Mouse (Mus musculus) CH12.LX (cell line): ENCODE results near the gene Nup54. TPM values are rescaled to one million over a fixed set of nuclear protein-coding genes. Genes with fewer than 3 reads are reported as not detected.

Source experiments
- DNase-seq: peaks from one replicate; pipeline ENCODE4 v3.0.0-alpha.2; 2013; ENCODE audit errors: extremely low read depth
- H3K27ac ChIP-seq: 2 replicates; pipeline ENCODE4 v1.5.1; 2012; ENCODE audit warnings: low read depth, mild to moderate bottlenecking, control low read depth, moderate library complexity; ENCODE audit not compliant: insufficient read depth
- H3K27me3 ChIP-seq: replicated peaks from 2 replicates; pipeline ENCODE3; 2012; ENCODE audit warnings: inconsistent platforms
- H3K36me3 ChIP-seq, 2 experiments: replicated peaks in 1 of 2; 2 replicates each; pipeline versions ENCODE3 to v1.6.1; 2012; ENCODE audit warnings: inconsistent platforms in 1 of 2, low read length in 1 of 2, mild to moderate bottlenecking in 1 of 2, mixed read lengths in 1 of 2, moderate library complexity in 1 of 2; ENCODE audit not compliant: control insufficient read depth in 1 of 2, insufficient read depth in 1 of 2
- H3K4me1 ChIP-seq, 2 experiments: 2 replicates each; pipeline ENCODE4 v1.6.1; 2012; ENCODE audit warnings: inconsistent platforms in 1 of 2, moderate library complexity in 1 of 2; ENCODE audit not compliant: insufficient read depth in 2 of 2, control insufficient read depth in 1 of 2
- H3K4me2 ChIP-seq: 2 replicates; pipeline ENCODE4 v1.6.1; 2012; ENCODE audit warnings: low read depth, mild to moderate bottlenecking, control low read depth; ENCODE audit not compliant: poor library complexity, insufficient read depth, severe bottlenecking
- H3K4me3 ChIP-seq, 3 experiments: fragments of 150-350 bp in 1 of 3; sonication (generic) in 1 of 3; replicated peaks in 1 of 3; 2 replicates each; pipeline versions ENCODE3 to v1.5.1; 2011 to 2012; ENCODE audit warnings: low read depth in 2 of 3, low read length in 2 of 3, mild to moderate bottlenecking in 2 of 3, moderate library complexity in 2 of 3, control low read depth in 1 of 3, improper control_type of control experiment in 1 of 3, inconsistent platforms in 1 of 3, mixed read lengths in 1 of 3; ENCODE audit not compliant: poor library complexity in 1 of 3
- H3K79me2 ChIP-seq: replicated peaks from 2 replicates; pipeline ENCODE4 v1.6.1; 2012; ENCODE audit warnings: mild to moderate bottlenecking, moderate library complexity; ENCODE audit not compliant: control insufficient read depth, poor library complexity, insufficient read depth, severe bottlenecking; ENCODE audit errors: extremely low read depth
- H3K9ac ChIP-seq: 2 replicates; pipeline ENCODE4 v1.6.1; 2012; ENCODE audit warnings: low read depth, mild to moderate bottlenecking, control low read depth, moderate library complexity; ENCODE audit not compliant: insufficient read depth
- H3K9me3 ChIP-seq: replicated peaks from 2 replicates; pipeline ENCODE3; 2012; ENCODE audit warnings: low read length, inconsistent platforms, mixed read lengths
- CHD1 ChIP-seq: IDR thresholded peaks from 2 replicates; pipeline ENCODE4 v1.6.1; 2012; ENCODE audit warnings: low read depth, low read length, improper control_type of control experiment, inconsistent platforms
- CHD2 ChIP-seq: IDR thresholded peaks from 2 replicates; pipeline ENCODE4 v1.6.1; 2011; ENCODE audit warnings: low read length, improper control_type of control experiment
- E2F4 ChIP-seq: IDR thresholded peaks from 2 replicates; pipeline ENCODE4 v1.6.1; 2011; ENCODE audit warnings: low read depth, low read length, improper control_type of control experiment; ENCODE audit not compliant: insufficient replicate concordance
- ELF1 ChIP-seq: IDR thresholded peaks from 2 replicates; pipeline ENCODE4 v1.6.1; 2014; ENCODE audit warnings: low read depth, mild to moderate bottlenecking, inconsistent platforms, low read length, improper control_type of control experiment
- EP300 ChIP-seq: IDR thresholded peaks from 2 replicates; pipeline ENCODE4 v1.6.1; 2011; ENCODE audit warnings: low read length, improper control_type of control experiment
- GABPA ChIP-seq: IDR thresholded peaks from 2 replicates; pipeline ENCODE4 v1.6.1; 2012; ENCODE audit warnings: low read depth, low read length, improper control_type of control experiment, inconsistent platforms; ENCODE audit not compliant: insufficient replicate concordance
- JUND ChIP-seq: conservative IDR thresholded peaks from 2 replicates; pipeline ENCODE4 v1.6.1; 2011; ENCODE audit warnings: low read depth, low read length, improper control_type of control experiment
- MAFK ChIP-seq: IDR thresholded peaks from 2 replicates; pipeline ENCODE4 v1.6.1; 2011; ENCODE audit warnings: low read length, improper control_type of control experiment; ENCODE audit not compliant: insufficient replicate concordance
- MAX ChIP-seq: IDR thresholded peaks from 2 replicates; pipeline ENCODE4 v1.6.1; 2011; ENCODE audit warnings: low read length, improper control_type of control experiment
- MAZ ChIP-seq: IDR thresholded peaks from 2 replicates; pipeline ENCODE4 v1.6.1; 2012; ENCODE audit warnings: low read depth, mild to moderate bottlenecking, inconsistent platforms, low read length, improper control_type of control experiment, moderate library complexity
- MYC ChIP-seq: IDR thresholded peaks from 2 replicates; pipeline ENCODE4 v1.6.1; 2011; ENCODE audit warnings: low read depth, mild to moderate bottlenecking, improper control_type of control experiment, low read length
- RCOR1 ChIP-seq: conservative IDR thresholded peaks from 2 replicates; pipeline ENCODE4 v1.6.1; 2012; ENCODE audit warnings: low read depth, mild to moderate bottlenecking, inconsistent platforms, low read length, improper control_type of control experiment
- SMC3 ChIP-seq: IDR thresholded peaks from 2 replicates; pipeline ENCODE4 v1.6.1; 2011; ENCODE audit warnings: low read depth, low read length, improper control_type of control experiment
- UBTF ChIP-seq: IDR thresholded peaks from 2 replicates; pipeline ENCODE4 v1.6.1; 2012; ENCODE audit warnings: low read depth, mild to moderate bottlenecking, inconsistent platforms, low read length, improper control_type of control experiment, moderate library complexity
- USF1 ChIP-seq: IDR thresholded peaks from 2 replicates; pipeline ENCODE4 v1.6.1; 2014; ENCODE audit warnings: low read depth, mild to moderate bottlenecking, inconsistent platforms, low read length, improper control_type of control experiment
- ZKSCAN1 ChIP-seq: IDR thresholded peaks from 2 replicates; pipeline ENCODE4 v1.6.1; 2012; ENCODE audit warnings: low read depth, inconsistent platforms, low read length, improper control_type of control experiment, borderline replicate concordance
- ZNF384 ChIP-seq: IDR thresholded peaks from 2 replicates; pipeline ENCODE4 v1.6.1; 2012; ENCODE audit warnings: low read depth, low read length, improper control_type of control experiment, inconsistent platforms
- dilution Hi-C: fragments of 300-500 bp; cut with MboI; formaldehyde crosslinking; loops from 2 replicates; pipeline ENCODE4 v1.14.3; 2020; ENCODE audit warnings: low sequenced_read_pairs; ENCODE audit not compliant: extremely low pct_unique_long_range_greater_than_20kb, extremely low pct_ligation_motif_present
- in situ Hi-C: fragments of 300-500 bp; cut with MboI; formaldehyde crosslinking; loops from 3 replicates; pipeline ENCODE4 v1.14.3; 2019; ENCODE audit warnings: low sequenced_read_pairs, low pct_ligation_motif_present, low pct_unique_long_range_greater_than_20kb, mixed read lengths
- polyA plus RNA-seq: library from polyadenylated mRNA; unstranded; fragments of >175 nt; gene quantifications from 2 replicates; pipeline ENCODE4 v1.2.1, GENCODE M21; 2012; ENCODE audit warnings: low read depth; ENCODE audit not compliant: insufficient read length
- total RNA-seq, 2 experiments: library from RNA; depleted of rRNA; stranded (reverse); fragments of 300-350 nt in 1 of 2; fragments of >200 nt in 1 of 2; gene quantifications; 2 replicates each; pipeline ENCODE4 v1.2.3; 2012 to 2014

The Nup54 gene
- total and polyA plus RNA-seq, 3 experiments, result 41.9 to 90.5 (median 72.5) TPM

GRCm38 (mm10) chr5:92393863-92394262 is 41.2 kb downstream of the Nup54 start:
- no peaks in the 10 kb centered on the region for H3K36me3 ChIP-seq
- H3K9ac ChIP-seq, result no peak overlapping the region
- H3K4me3 ChIP-seq, result no peak overlapping the region
- DNase-seq, result no peak
- in situ Hi-C loops (no loop called here), dilution Hi-C loops (no loop called here)
- H3K4me2 ChIP-seq, result no peak overlapping the region
- H3K4me1 ChIP-seq, result peaks cover 0 to 6% of the 10 kb centered on the region in 2 experiments; a peak in 2 of 4 replicates
- no peak for TF ChIP-seq MAX
- TF ChIP-seq MAFK, result no peak
- no peak for TF ChIP-seq CHD2
- no peak for TF ChIP-seq RCOR1
- H3K27me3 ChIP-seq, result peaks cover 14% of the 10 kb centered on the region
- H3K27ac ChIP-seq, result no peak overlapping the region
- no peaks in the 10 kb centered on the region for H3K79me2 ChIP-seq
- H3K9me3 ChIP-seq, result no peaks in the 10 kb centered on the region

DNA sequence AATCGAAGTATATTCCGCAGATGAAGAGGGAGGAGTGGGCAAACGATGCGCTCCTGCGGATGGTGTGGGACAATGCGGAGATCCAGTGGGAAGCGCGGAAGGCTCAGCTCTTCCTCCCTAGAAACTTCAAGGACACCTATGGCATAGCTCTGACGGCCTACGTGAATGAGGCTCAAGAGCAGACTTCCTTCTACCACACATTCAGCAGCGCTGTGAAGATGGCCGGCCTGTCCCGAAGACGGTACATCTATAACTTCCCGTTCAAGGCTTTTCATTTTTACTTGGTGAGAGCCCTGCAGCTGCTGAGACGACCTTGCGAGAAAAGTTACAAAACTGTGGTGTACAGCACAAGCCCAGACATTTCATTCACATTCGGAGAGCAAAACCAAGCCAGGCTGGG is 42.5 kb downstream of the Nup54 start:
- dilution Hi-C loops, result no loop called here
- Histone ChIP-seq H3K36me3 (no peaks in the 10 kb centered on the region), H3K79me2 (no peaks in the 10 kb centered on the region), H3K9ac (no peak overlapping the region), H3K4me3 (no peak overlapping the region), H3K4me2 (no peak overlapping the region), H3K27ac (no peak overlapping the region), H3K27me3 (peaks cover 17% of the 10 kb centered on the region), H3K9me3 (no peaks in the 10 kb centered on the region), H3K4me1 (peaks cover 0 to 3% of the 10 kb centered on the region in 2 experiments; a peak in 2 of 4 replicates)
- TF ChIP-seq EP300, result no peak
- no peak for TF ChIP-seq CHD1
- TF ChIP-seq ZKSCAN1, result no peak
- no peak for TF ChIP-seq MAZ
- no peak for TF ChIP-seq GABPA
- no peak for TF ChIP-seq E2F4
- TF ChIP-seq JUND, result no peak
- no peak for TF ChIP-seq ZNF384
- no peak for TF ChIP-seq MYC
- no peak for TF ChIP-seq SMC3
- TF ChIP-seq CHD2, result no peak
- no peak for TF ChIP-seq USF1
- TF ChIP-seq ELF1, result no peak
- no peak for TF ChIP-seq UBTF
- no peak for DNase-seq
- in situ Hi-C loops, result no loop called here
